Mouse (Mus musculus): Measurements from ENCODE around the gene Ap3b1. TPM values are rescaled to one million over a fixed set of nuclear protein-coding genes. Genes with fewer than 3 reads are reported as not detected.

Gene Ap3b1
- polyA plus RNA-seq, 1 experiment, result 22.6 TPM

GRCm38 (mm10) chr13:94596386-94597033 lies 237.8 kb downstream of the Ap3b1 start:
- Histone ChIP-seq H3K27ac (replicated peaks; ENCODE audit: low read depth, low read length) (no peak overlapping the region), H3K4me1 (ENCODE audit: control insufficient read depth, insufficient read depth, insufficient read length, low read length) (no peaks in the 10 kb centered on the region; the same call in 1 of the 2 replicates), H3K4me3 (ENCODE audit: insufficient read depth, low read depth, low read length) (peak overlapping the region; percentile 32; the same call in 1 of the 2 replicates)

- H3K4me1 ChIP-seq (ENCODE audit: control insufficient read depth, insufficient read depth, insufficient read length, low read length), result no peaks in the 10 kb centered on the region; the same call in 1 of the 2 replicates
- H3K27ac ChIP-seq (replicated peaks; ENCODE audit: low read depth, low read length), result no peak overlapping the region
- H3K4me3 ChIP-seq (ENCODE audit: insufficient read depth, low read depth, low read length), result no peak overlapping the region
These were observed 241.0 kb downstream of the Ap3b1 start for GRCm38 (mm10) chr13:94599718-94600117.

- Histone ChIP-seq H3K4me1 (ENCODE audit: control insufficient read depth, insufficient read depth, insufficient read length, low read length) (no peaks in the 10 kb centered on the region), H3K27ac (replicated peaks; ENCODE audit: low read depth, low read length) (no peak overlapping the region), H3K4me3 (ENCODE audit: insufficient read depth, low read depth, low read length) (no peak overlapping the region)
These were observed 248.5 kb downstream of the Ap3b1 start for GRCm38 (mm10) chr13:94607035-94607860.

GRCm38 (mm10) chr13:94607861-94608223 lies 249.1 kb downstream of the Ap3b1 start:
- Histone ChIP-seq H3K4me1 (ENCODE audit: control insufficient read depth, insufficient read depth, insufficient read length, low read length) (no peaks in the 10 kb centered on the region), H3K4me3 (ENCODE audit: insufficient read depth, low read depth, low read length) (no peak overlapping the region), H3K27ac (replicated peaks; ENCODE audit: low read depth, low read length) (no peak overlapping the region)

- Histone ChIP-seq H3K4me1 (ENCODE audit: control insufficient read depth, insufficient read depth, insufficient read length, low read length) (no peaks in the 10 kb centered on the region), H3K27ac (replicated peaks; ENCODE audit: low read depth, low read length) (no peak overlapping the region), H3K4me3 (ENCODE audit: insufficient read depth, low read depth, low read length) (no peak overlapping the region)
These were observed 249.7 kb downstream of the Ap3b1 start for GRCm38 (mm10) chr13:94608420-94608831.

- Histone ChIP-seq H3K4me1 (ENCODE audit: control insufficient read depth, insufficient read depth, insufficient read length, low read length) (no peaks in the 10 kb centered on the region), H3K4me3 (ENCODE audit: insufficient read depth, low read depth, low read length) (no peak overlapping the region), H3K27ac (replicated peaks; ENCODE audit: low read depth, low read length) (no peak overlapping the region)
These were observed 250.2 kb downstream of the Ap3b1 start for GRCm38 (mm10) chr13:94608947-94609346.

Other genes starting within 250 kb of the Ap3b1 start
- gene Scamp1, start 73.1 kb upstream of the Ap3b1 start, polyA plus RNA-seq (2012; ENCODE audit: insufficient read depth, insufficient read length, missing spikeins), result 13.6 and 18.5 TPM in 2 replicates

Data from brown adipose tissue, adult 24 weeks (tissue).